Mouse (Mus musculus) testis, adult 2 months (tissue): ENCODE results near the gene Sema3g. TPM values are rescaled to one million over a fixed set of nuclear protein-coding genes. Genes with fewer than 3 reads are reported as not detected.

Source experiments
- H3K27ac ChIP-seq: fragments of 200-500 bp; 2 replicates; pipeline ENCODE4 v1.5.1; 2012; ENCODE audit warnings: low read depth, low read length; ENCODE audit not compliant: control insufficient read depth, insufficient read depth
- H3K27me3 ChIP-seq: fragments of 200-500 bp; 2 replicates; pipeline ENCODE4 v1.6.1; 2012; ENCODE audit warnings: mild to moderate bottlenecking, low read length, moderate library complexity; ENCODE audit not compliant: control insufficient read depth, insufficient read depth
- H3K36me3 ChIP-seq: fragments of 200-500 bp; 2 replicates; pipeline ENCODE4 v1.6.1; 2012; ENCODE audit warnings: mild to moderate bottlenecking, low read length; ENCODE audit not compliant: control insufficient read depth, insufficient read depth
- H3K4me1 ChIP-seq: fragments of 200-500 bp; 2 replicates; pipeline ENCODE4 v1.6.1; 2012; ENCODE audit warnings: low read length; ENCODE audit not compliant: control insufficient read depth, insufficient read depth
- H3K4me3 ChIP-seq: fragments of 200-500 bp; 2 replicates; pipeline ENCODE4 v1.5.1; 2012; ENCODE audit warnings: low read depth, mild to moderate bottlenecking, low read length, moderate library complexity, mixed read lengths; ENCODE audit not compliant: control insufficient read depth
- CTCF ChIP-seq: fragments of 200-500 bp; IDR thresholded peaks from 2 replicates; pipeline ENCODE4 v1.5.1; 2012; ENCODE audit warnings: low read depth, mild to moderate bottlenecking, inconsistent platforms, low read length, moderate library complexity; ENCODE audit not compliant: control insufficient read depth, insufficient read depth, insufficient replicate concordance
- POLR2A ChIP-seq: fragments of 200-500 bp; IDR thresholded peaks from 2 replicates; pipeline ENCODE4 v1.6.1; 2012; ENCODE audit warnings: low read depth, mild to moderate bottlenecking, inconsistent platforms, low read length, moderate library complexity; ENCODE audit not compliant: control insufficient read depth
- polyA plus RNA-seq: library from polyadenylated mRNA; depleted of rRNA; stranded (reverse); fragments of >200 nt; gene quantifications from 2 replicates; pipeline ENCODE4 v1.2.3, GENCODE M21; 2012

The Sema3g gene
- polyA plus RNA-seq, 1 experiment, result 0.79 TPM

- Histone ChIP-seq H3K4me1 (no peaks in the 10 kb centered on the region), H3K27ac (no peak overlapping the region), H3K4me3 (no peak overlapping the region), H3K27me3 (no peaks in the 10 kb centered on the region), H3K36me3 (no peaks in the 10 kb centered on the region)
- TF ChIP-seq POLR2A, result no peak
- TF ChIP-seq CTCF, result no peak
Observed at GRCm38 (mm10) chr14:31173537-31173936, 44.1 kb upstream of the Sema3g start.

DNA sequence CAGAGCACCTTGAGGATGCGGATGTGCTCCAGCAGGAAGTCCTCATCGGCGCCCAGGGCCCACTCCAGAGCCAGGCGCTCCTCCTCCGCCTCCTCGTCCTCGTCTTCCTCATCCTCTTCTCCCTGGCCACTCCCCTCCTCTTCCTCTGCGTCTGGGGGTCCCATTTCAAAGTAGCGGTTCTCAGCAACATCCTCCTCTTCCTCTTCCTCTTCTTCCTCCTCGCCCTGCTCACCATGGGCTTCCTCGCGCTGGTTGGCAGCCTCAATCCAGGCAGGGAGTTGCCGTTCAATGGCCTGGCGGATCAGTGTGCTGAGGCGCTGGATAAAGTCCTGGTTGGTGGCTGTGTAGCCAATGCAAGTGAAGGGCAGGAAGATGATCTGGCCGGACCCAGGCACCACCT lies 40.4 kb upstream of the Sema3g start:
- no peaks in the 10 kb centered on the region; the same call in 1 of the 2 replicates for H3K4me1 ChIP-seq
- no peak overlapping the region for H3K27ac ChIP-seq
- H3K27me3 ChIP-seq, result no peaks in the 10 kb centered on the region
- TF ChIP-seq POLR2A (no peak), CTCF (no peak)
- no peaks in the 10 kb centered on the region for H3K36me3 ChIP-seq
- no peak overlapping the region for H3K4me3 ChIP-seq

DNA sequence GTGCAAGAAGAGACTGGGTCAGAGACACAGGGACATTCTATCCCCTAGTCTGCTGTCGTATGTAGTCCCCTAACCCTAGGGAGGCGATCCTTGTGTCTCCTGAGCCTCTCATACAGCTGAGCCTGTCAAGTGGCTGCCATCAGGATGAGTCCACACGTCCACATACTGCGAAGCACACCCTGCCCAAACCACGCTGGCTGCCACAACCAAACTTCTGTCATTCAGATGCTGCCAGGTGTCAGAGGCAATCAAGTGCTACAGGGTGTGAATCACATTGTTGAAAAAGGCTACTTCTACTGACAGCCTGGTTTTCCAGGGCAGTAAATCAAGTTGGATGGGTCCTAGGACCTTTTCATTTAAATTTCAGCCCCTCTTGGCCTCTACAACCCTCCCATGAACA lies 39.9 kb upstream of the Sema3g start:
- Histone ChIP-seq H3K4me1 (no peaks in the 10 kb centered on the region; the same call in 1 of the 2 replicates), H3K4me3 (no peak overlapping the region), H3K27me3 (no peaks in the 10 kb centered on the region), H3K36me3 (no peaks in the 10 kb centered on the region), H3K27ac (no peak overlapping the region)
- TF ChIP-seq POLR2A, result no peak
- no peak for TF ChIP-seq CTCF

DNA sequence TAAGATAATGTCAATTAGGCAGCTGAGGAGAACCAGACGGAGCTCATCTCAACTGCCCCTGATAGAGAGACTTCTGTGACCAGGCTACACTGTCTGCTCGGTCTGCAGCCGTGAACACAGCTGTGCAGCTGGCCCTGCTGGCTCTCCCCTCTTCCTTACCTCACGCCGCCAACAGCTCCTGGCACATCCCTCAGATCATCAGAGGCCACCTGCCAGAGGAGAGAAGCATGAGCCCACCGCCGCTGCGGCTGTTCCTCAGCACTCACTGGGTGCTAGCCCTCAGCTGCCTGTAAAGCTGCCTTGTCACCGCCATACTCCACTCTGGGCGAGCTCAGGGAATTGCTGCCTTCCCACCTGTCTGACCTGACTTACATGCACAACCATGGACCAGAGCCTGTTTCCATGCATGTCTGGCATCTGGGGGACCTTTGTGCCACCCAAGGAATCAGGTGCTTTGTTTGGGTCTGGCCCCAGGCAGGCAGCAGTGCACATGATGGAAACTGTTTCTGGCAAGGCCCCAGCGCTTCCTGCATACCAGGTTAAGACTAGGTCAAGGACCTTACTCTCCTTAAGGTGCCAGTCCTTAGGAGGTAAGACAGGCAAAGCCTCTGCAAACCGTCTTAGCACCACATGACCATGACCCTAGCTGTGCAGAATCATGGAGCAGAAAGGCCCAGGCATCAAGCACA lies 37.8 kb upstream of the Sema3g start:
- Histone ChIP-seq H3K27ac (no peak overlapping the region), H3K4me3 (no peak overlapping the region), H3K36me3 (no peaks in the 10 kb centered on the region), H3K4me1 (no peaks in the 10 kb centered on the region; the same call in 1 of the 2 replicates), H3K27me3 (no peaks in the 10 kb centered on the region)
- TF ChIP-seq CTCF, result no peak
- TF ChIP-seq POLR2A, result no peak

- Histone ChIP-seq H3K36me3 (no peaks in the 10 kb centered on the region), H3K27me3 (no peaks in the 10 kb centered on the region), H3K27ac (no peak overlapping the region; the same call in 1 of the 2 replicates), H3K4me3 (no peak overlapping the region), H3K4me1 (no peaks in the 10 kb centered on the region; the same call in 1 of the 2 replicates)
- TF ChIP-seq CTCF, result no peak
- no peak for TF ChIP-seq POLR2A
Observed at GRCm38 (mm10) chr14:31181512-31181911, 36.1 kb upstream of the Sema3g start.

DNA sequence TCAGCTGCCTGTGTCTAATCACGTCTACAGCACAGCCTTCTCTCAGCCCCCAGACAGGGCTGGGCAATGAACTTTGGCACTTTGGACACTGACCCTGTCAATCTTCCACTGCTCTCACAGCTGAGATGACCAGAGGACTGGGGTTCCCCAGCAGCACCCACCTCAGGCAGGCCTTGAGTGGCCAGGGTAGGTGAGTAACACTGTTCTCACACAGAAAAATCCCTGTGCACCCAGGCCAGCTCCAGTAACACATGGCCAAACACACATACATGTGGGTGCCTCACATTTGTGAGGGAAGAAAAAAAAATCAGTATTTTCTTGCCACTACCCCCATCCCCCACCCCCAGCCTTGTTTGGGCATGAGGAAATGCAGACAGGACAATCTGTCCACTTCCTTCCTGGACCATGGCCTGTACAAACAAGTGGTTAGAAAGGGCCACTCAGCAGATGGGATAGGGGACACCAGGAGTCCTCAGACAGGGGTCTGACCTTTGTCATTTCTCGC lies 34.8 kb upstream of the Sema3g start:
- TF ChIP-seq CTCF, result no peak
- TF ChIP-seq POLR2A, result no peak

DNA sequence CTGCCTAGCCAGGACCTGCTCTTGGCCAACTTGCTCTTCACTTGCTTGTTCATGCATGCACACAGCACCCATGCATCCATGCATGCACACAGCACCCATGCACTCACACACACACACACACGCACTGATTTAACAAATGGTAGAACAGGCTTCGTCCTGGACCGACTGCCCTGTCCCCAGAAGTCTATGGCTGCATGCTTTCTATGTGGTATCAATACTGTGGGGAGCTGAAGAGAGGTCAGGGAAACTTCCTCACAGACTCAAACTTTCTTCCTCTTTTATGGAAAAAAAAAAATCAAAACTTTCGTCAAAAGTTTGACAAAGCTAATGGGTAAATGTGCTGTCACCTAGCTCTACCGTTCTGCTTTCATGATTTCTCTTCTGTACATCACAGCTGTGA lies 34.1 kb upstream of the Sema3g start:
- Histone ChIP-seq H3K27me3 (no peaks in the 10 kb centered on the region), H3K4me3 (no peak overlapping the region), H3K27ac (no peak overlapping the region), H3K4me1 (no peaks in the 10 kb centered on the region; the same call in 1 of the 2 replicates), H3K36me3 (no peaks in the 10 kb centered on the region)
- TF ChIP-seq CTCF, result no peak

More for the DNA sequence above, 34.8 kb upstream of the Sema3g start:
- Histone ChIP-seq H3K27ac (no peak overlapping the region), H3K36me3 (no peaks in the 10 kb centered on the region), H3K4me3 (no peak overlapping the region), H3K27me3 (no peaks in the 10 kb centered on the region), H3K4me1 (no peaks in the 10 kb centered on the region; the same call in 1 of the 2 replicates)
